Mouse (Mus musculus): ENCODE measurements at regions not wholly inside any gene's neighbourhood (a gene's known extent, or its start where the extent isn't known, plus 50 kb on each side); places are given as distances from the start of the nearest gene placed in this dataset.
A peak's percentile ranks its signal among the peaks of the same experiment; 100 is the strongest.

- H3K4me3 ChIP-seq (ENCODE audit: low read length) = no peak overlapping the region
- H3K9me3 ChIP-seq (ENCODE audit: low read length) = no peaks in the 10 kb centered on the region
- ATAC-seq (no peak), DNase-seq (ENCODE audit: low spot score) (no peak)
- H3K27ac ChIP-seq = no peak overlapping the region
- no peak overlapping the region for H3K4me2 ChIP-seq (ENCODE audit: low read depth, low read length)
- H3K9ac ChIP-seq (replicated peaks; ENCODE audit: low read length) = no peak overlapping the region
- no peak for TF ChIP-seq CTCF (IDR thresholded peaks at IDR 0.05; ENCODE audit: low read depth)
- H3K27me3 ChIP-seq (ENCODE audit: insufficient read depth, low read length) = no peaks in the 10 kb centered on the region
- H3K36me3 ChIP-seq (ENCODE audit: insufficient read depth, low read length) = no peaks in the 10 kb centered on the region
- WGBS = 76% methylated on average over 3 of the region's 3 CpGs
- H3K4me1 ChIP-seq (ENCODE audit: insufficient read depth, low read length) = no peaks in the 10 kb centered on the region
Observed at GRCm38 (mm10) chr1:45663882-45664520, 131.0 kb upstream of the Wdr75 start.

- no peak overlapping the region for H3K27ac ChIP-seq
- no peak overlapping the region for H3K4me2 ChIP-seq (ENCODE audit: low read depth, low read length)
- ATAC-seq = 0 out of 2 replicates have a peak, but pooled peaks have one; percentile 58
- no peaks in the 10 kb centered on the region for H3K4me1 ChIP-seq (ENCODE audit: insufficient read depth, low read length)
- H3K9ac ChIP-seq (replicated peaks; ENCODE audit: low read length) = no peak overlapping the region
- H3K9me3 ChIP-seq (ENCODE audit: low read length) = no peaks in the 10 kb centered on the region
- peak; percentile 65 for DNase-seq (ENCODE audit: low spot score)
- 45% methylated on average over 5 of the region's 5 CpGs for WGBS
- no peaks in the 10 kb centered on the region for H3K36me3 ChIP-seq (ENCODE audit: insufficient read depth, low read length)
- H3K4me3 ChIP-seq (ENCODE audit: low read length) = no peak overlapping the region
- peak; percentile 57 for TF ChIP-seq CTCF (IDR thresholded peaks at IDR 0.05; ENCODE audit: low read depth)
- H3K27me3 ChIP-seq (ENCODE audit: insufficient read depth, low read length) = no peaks in the 10 kb centered on the region
Observed at GRCm38 (mm10) chr1:45672443-45673156, 122.4 kb upstream of the Wdr75 start.

DNA sequence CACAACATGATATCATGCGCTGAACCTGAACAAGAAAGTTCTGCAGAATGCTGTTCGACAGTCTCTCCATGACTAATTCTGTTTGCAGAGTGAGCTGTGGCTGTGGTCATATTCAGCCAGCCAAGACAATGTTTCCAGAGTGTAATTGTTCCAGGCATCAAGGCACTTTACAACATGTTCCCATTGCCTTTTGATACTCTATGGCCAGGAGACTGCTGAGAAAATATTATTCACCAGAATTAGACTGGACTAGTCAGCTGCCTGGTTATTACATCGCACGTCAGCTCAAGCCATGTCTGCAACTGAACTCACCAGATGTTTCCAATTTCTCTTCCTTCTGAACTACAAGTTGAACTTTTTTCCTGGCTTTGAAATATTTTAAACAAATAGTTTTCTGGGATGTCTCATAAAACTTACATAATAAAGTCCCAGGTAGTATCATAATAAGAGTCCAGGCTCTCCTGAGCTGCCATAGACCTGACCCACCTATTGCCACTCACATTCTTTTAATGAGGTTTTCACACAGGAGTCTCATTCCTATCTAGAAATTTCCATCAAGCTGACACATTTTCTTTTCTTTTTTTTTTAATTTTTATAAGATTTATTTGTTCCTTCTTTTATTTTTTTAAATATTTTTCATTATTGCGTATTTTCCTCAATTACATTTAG, 119.1 kb upstream of the Wdr75 start:
- no peak overlapping the region for H3K9ac ChIP-seq (replicated peaks; ENCODE audit: low read length)
- no peaks in the 10 kb centered on the region for H3K4me1 ChIP-seq (ENCODE audit: insufficient read depth, low read length)
- no peak overlapping the region for H3K4me3 ChIP-seq (ENCODE audit: low read length)
- no peak overlapping the region for H3K27ac ChIP-seq
- 77% methylated on average over 5 of the region's 5 CpGs for WGBS
- no peak for DNase-seq (ENCODE audit: low spot score)
- H3K36me3 ChIP-seq (ENCODE audit: insufficient read depth, low read length) = no peaks in the 10 kb centered on the region
- no peak for TF ChIP-seq CTCF (IDR thresholded peaks at IDR 0.05; ENCODE audit: low read depth)
- no peaks in the 10 kb centered on the region for H3K27me3 ChIP-seq (ENCODE audit: insufficient read depth, low read length)
- no peak for ATAC-seq
- no peak overlapping the region for H3K4me2 ChIP-seq (ENCODE audit: low read depth, low read length)
- no peaks in the 10 kb centered on the region for H3K9me3 ChIP-seq (ENCODE audit: low read length)

- Histone ChIP-seq H3K9me3 (ENCODE audit: low read length) (no peaks in the 10 kb centered on the region), H3K27ac (no peak overlapping the region), H3K27me3 (ENCODE audit: insufficient read depth, low read length) (no peaks in the 10 kb centered on the region), H3K4me1 (ENCODE audit: insufficient read depth, low read length) (no peaks in the 10 kb centered on the region), H3K4me2 (ENCODE audit: low read depth, low read length) (no peak overlapping the region), H3K9ac (replicated peaks; ENCODE audit: low read length) (no peak overlapping the region), H3K4me3 (ENCODE audit: low read length) (no peak overlapping the region), H3K36me3 (ENCODE audit: insufficient read depth, low read length) (no peaks in the 10 kb centered on the region)
- WGBS = 86% methylated on average over 8 of the region's 8 CpGs
- no peak for DNase-seq (ENCODE audit: low spot score)
- no peak for ATAC-seq
- no peak for TF ChIP-seq CTCF (IDR thresholded peaks at IDR 0.05; ENCODE audit: low read depth)
Observed at GRCm38 (mm10) chr1:45679964-45680709, 114.8 kb upstream of the Wdr75 start.

GRCm38 (mm10) chr1:45700893-45701292, 94.1 kb upstream of the Wdr75 start:
- Histone ChIP-seq H3K9me3 (ENCODE audit: low read length) (no peaks in the 10 kb centered on the region), H3K27ac (no peak overlapping the region), H3K9ac (replicated peaks; ENCODE audit: low read length) (no peak overlapping the region), H3K36me3 (ENCODE audit: insufficient read depth, low read length) (no peaks in the 10 kb centered on the region), H3K4me1 (ENCODE audit: insufficient read depth, low read length) (no peaks in the 10 kb centered on the region), H3K27me3 (ENCODE audit: insufficient read depth, low read length) (no peaks in the 10 kb centered on the region), H3K4me3 (ENCODE audit: low read length) (no peak overlapping the region), H3K4me2 (ENCODE audit: low read depth, low read length) (no peak overlapping the region)
- 56% methylated on average over 1 of the region's 1 CpGs for WGBS
- DNase-seq (ENCODE audit: low spot score) = no peak
- ATAC-seq = no peak
- no peak for TF ChIP-seq CTCF (IDR thresholded peaks at IDR 0.05; ENCODE audit: low read depth)

DNA sequence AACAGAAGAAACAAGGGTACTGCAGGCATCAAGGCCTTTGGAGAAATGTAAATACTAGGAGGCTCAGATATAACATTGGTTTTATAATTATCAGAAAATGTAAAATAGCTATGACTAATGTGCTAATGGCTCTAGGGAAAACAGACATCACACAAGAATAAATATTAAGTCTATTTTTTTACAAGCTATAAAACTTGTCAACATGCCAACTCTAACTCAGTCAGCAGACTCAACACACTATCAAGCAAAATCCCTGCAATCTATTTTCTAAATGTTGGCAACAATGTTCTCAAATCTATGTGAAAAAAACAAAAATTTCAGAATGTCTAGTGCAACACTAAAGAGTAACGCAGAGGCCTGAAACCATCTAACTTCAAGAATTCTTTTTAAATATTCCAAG, 93.5 kb upstream of the Wdr75 start:
- DNase-seq (ENCODE audit: low spot score) (no peak), ATAC-seq (no peak)
- H3K9me3 ChIP-seq (ENCODE audit: low read length) = no peaks in the 10 kb centered on the region
- H3K4me3 ChIP-seq (ENCODE audit: low read length) = no peak overlapping the region
- WGBS = 95% methylated on average over 1 of the region's 1 CpGs
- H3K9ac ChIP-seq (replicated peaks; ENCODE audit: low read length) = no peak overlapping the region
- H3K36me3 ChIP-seq (ENCODE audit: insufficient read depth, low read length) = no peaks in the 10 kb centered on the region
- no peak overlapping the region for H3K4me2 ChIP-seq (ENCODE audit: low read depth, low read length)
- H3K4me1 ChIP-seq (ENCODE audit: insufficient read depth, low read length) = no peaks in the 10 kb centered on the region
- H3K27ac ChIP-seq = no peak overlapping the region
- no peaks in the 10 kb centered on the region for H3K27me3 ChIP-seq (ENCODE audit: insufficient read depth, low read length)
- TF ChIP-seq CTCF (IDR thresholded peaks at IDR 0.05; ENCODE audit: low read depth) = no peak

All from hindbrain, postnatal 0 days (tissue).